Mouse (Mus musculus) kidney, adult 2 months (tissue): ENCODE measurements around the gene Otog.

Experiments
- CTCF ChIP-seq: fragments of 200-500 bp; conservative IDR thresholded peaks from 2 replicates; pipeline ENCODE4 v1.5.1; 2011; ENCODE audit warnings: low read depth, mild to moderate bottlenecking, control low read depth, low read length, moderate library complexity, mixed read lengths; ENCODE audit not compliant: insufficient read depth, insufficient read length
- POLR2A ChIP-seq: fragments of 200-500 bp; IDR thresholded peaks from one replicate; pipeline ENCODE4 v1.6.1; 2011; ENCODE audit warnings: low read depth, low read length, control low read depth

GRCm38 (mm10) chr7:46226936-46227335 lies 13.9 kb upstream of the Otog start:
- TF ChIP-seq CTCF (no peak), POLR2A (no peak)
